Mouse (Mus musculus): Measurements from ENCODE around the gene Smim13.

DNA sequence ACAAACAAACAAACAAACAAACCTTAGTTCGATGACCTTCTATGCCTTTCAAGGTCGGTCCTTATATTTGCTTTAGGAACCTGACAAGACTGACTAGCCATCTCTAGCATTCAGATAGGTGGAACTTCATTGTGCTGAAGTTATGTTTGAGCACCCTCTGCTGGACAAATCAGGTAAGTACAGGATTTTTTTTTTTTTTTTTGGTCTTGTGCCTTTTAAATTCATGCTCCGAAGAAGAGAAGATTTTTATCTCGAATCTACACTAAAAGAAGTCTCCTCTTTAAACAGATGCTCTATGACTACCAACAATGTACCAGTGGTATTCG is 10.9 kb upstream of the Smim13 start:
- no peak for TF ChIP-seq POLR2A (IDR thresholded peaks at IDR 0.05; ENCODE audit: borderline replicate concordance, extremely low read depth, low read depth, low read length)
- TF ChIP-seq CTCF (IDR thresholded peaks at IDR 0.05; ENCODE audit: insufficient read depth, low read length), result peak; percentile 24; the same call in 1 of the 2 replicates

Measured in lung, adult 2 months (tissue).